Mouse (Mus musculus) regulatory T cell (primary cell): ENCODE measurements around the gene Hoxc11.

Experiments
- in situ Hi-C: fragments of 300-600 bp; cut with MboI, MseI; formaldehyde crosslinking; loops from one replicate; pipeline ENCODE4 v1.15.1; 2025; ENCODE audit warnings: high pct_unique_total_duplicates

Gene Hoxc11

GRCm38 (mm10) chr15:102965003-102965891, 11.0 kb downstream of the Hoxc11 start:
- in situ Hi-C loops, result loop anchor here (5.0 kb wide), 1 partner anchor 342 kb away; no protein-coding TSS in a partner anchor

- in situ Hi-C loops, result loop anchor here (5.0 kb wide), 1 partner anchor 341 kb away; no protein-coding TSS in a partner anchor
Measured at GRCm38 (mm10) chr15:102965892-102966775, 11.9 kb downstream of the Hoxc11 start.

GRCm38 (mm10) chr15:102966776-102967311, 12.6 kb downstream of the Hoxc11 start, which contains the start of gene Hoxc10:
Gene Hoxc10, plus strand, starts transcription at chr15:102966796.
- in situ Hi-C loops, result loop anchor here (5.0 kb wide), 1 partner anchor 340 kb away; no protein-coding TSS in a partner anchor

GRCm38 (mm10) chr15:102967312-102967510, 13.0 kb downstream of the Hoxc11 start, which contains the start of gene Hoxc5:
Gene Hoxc5, plus strand, starts transcription at chr15:102967443.
- in situ Hi-C loops, result loop anchor here (5.0 kb wide), 1 partner anchor 340 kb away; no protein-coding TSS in a partner anchor

GRCm38 (mm10) chr15:102967511-102968397, 13.5 kb downstream of the Hoxc11 start:
- in situ Hi-C loops, result loop anchor here (5.0 kb wide), 1 partner anchor 340 kb away; no protein-coding TSS in a partner anchor

GRCm38 (mm10) chr15:102969296-102969695, 15.1 kb downstream of the Hoxc11 start:
- in situ Hi-C loops, result loop anchor here (5.0 kb wide), 1 partner anchor 338 kb away; no protein-coding TSS in a partner anchor

GRCm38 (mm10) chr15:102970740-102971139, 16.5 kb downstream of the Hoxc11 start:
- in situ Hi-C loops, result no loop called here

GRCm38 (mm10) chr15:102972254-102972653, 18.0 kb downstream of the Hoxc11 start:
- in situ Hi-C loops, result no loop called here

- in situ Hi-C loops, result no loop called here
Measured at GRCm38 (mm10) chr15:102972753-102973152, 18.5 kb downstream of the Hoxc11 start.

GRCm38 (mm10) chr15:102975034-102975433, 20.8 kb downstream of the Hoxc11 start:
- in situ Hi-C loops, result no loop called here

GRCm38 (mm10) chr15:102975688-102976111, 21.5 kb downstream of the Hoxc11 start:
- in situ Hi-C loops, result no loop called here

- in situ Hi-C loops, result no loop called here
Measured at GRCm38 (mm10) chr15:102976171-102976570, 21.9 kb downstream of the Hoxc11 start, which contains the start of gene Hoxc9. Gene Hoxc9, plus strand, starts transcription at chr15:102976439.

- in situ Hi-C loops, result no loop called here
Measured at GRCm38 (mm10) chr15:102976631-102977422, 22.6 kb downstream of the Hoxc11 start.

GRCm38 (mm10) chr15:102977423-102977974, 23.3 kb downstream of the Hoxc11 start:
- in situ Hi-C loops, result no loop called here

GRCm38 (mm10) chr15:102978615-102979515, 24.6 kb downstream of the Hoxc11 start:
- in situ Hi-C loops, result no loop called here

GRCm38 (mm10) chr15:102979936-102980335, 25.7 kb downstream of the Hoxc11 start:
- in situ Hi-C loops, result no loop called here

GRCm38 (mm10) chr15:102980352-102980751, 26.1 kb downstream of the Hoxc11 start:
- in situ Hi-C loops, result no loop called here

GRCm38 (mm10) chr15:102980912-102981311, 26.7 kb downstream of the Hoxc11 start:
- in situ Hi-C loops, result no loop called here
